Mouse (Mus musculus): ENCODE results near the gene Mitf.

DNA sequence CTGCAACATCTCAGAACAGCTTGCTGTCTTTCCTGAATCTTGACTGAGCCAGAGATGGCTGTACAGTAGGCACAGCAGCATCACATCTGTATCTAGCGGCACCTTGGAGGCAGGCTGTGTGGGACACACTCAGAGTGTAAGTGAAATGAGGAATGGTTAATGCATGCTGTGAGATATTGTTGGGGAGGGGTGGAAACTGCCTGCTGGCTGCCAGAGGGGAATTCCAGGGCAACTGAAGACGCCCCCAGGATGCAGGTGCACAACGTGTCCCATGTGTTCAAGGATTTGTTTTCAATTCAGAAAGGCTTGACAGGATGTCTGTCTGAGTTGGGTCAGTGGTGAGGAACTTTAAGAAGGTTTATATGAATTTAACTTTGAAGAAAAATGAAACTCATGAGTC lies 37.3 kb downstream of the Mitf start:
- no peak for TF ChIP-seq TAL1 (IDR thresholded peaks at IDR 0.05; ENCODE audit: low read length)
- no peak for TF ChIP-seq GATA1 (IDR thresholded peaks at IDR 0.05; ENCODE audit: low read length)
